Mouse (Mus musculus): ENCODE results near the gene Kndc1.

The Kndc1 gene

DNA sequence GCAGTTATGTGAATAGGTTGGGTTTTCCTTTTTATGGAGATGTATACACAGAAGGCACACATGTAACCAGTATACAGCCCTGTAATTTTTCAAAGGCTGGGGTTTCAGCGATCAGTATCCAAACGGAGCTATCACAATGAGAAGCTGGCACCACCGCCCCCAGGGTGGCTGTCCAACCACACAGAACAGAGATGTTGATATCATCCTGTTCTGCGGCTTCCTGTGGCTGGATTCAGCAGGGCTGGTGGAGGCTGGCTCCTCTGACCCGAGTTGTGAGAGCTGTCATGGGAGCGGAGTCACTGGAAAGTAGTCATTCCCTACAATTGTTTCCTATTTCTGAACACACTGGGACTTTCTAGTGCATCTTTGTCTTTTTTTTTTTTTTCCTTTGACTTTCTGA is 10.8 kb downstream of the Kndc1 start:
- no peak for DNase-seq (ENCODE audit: low read depth, low spot score)

GRCm38 (mm10) chr7:139905661-139906060 is 11.2 kb downstream of the Kndc1 start:
- DNase-seq (ENCODE audit: low read depth, low spot score), result no peak

DNA sequence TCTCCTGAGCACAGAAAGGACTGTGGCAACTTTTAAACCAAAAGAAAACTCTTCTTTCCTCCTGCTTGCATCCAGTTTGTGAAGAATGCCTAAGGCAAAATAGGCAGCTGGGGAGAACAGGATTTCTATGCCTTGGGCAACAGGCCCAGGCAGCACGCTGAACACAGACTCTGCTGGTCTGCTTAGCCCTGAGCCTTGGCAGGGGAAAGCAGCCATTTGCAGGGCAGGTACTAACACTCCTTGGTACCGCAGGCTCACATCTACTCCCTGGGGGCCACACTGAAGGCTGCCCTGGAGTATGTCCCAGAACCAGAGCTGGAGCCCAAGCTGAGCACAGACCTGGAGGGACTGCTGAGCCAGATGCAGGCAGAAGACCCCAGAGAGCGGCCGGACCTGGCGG is 13.7 kb downstream of the Kndc1 start:
- no peak for DNase-seq (ENCODE audit: low read depth, low spot score)

DNA sequence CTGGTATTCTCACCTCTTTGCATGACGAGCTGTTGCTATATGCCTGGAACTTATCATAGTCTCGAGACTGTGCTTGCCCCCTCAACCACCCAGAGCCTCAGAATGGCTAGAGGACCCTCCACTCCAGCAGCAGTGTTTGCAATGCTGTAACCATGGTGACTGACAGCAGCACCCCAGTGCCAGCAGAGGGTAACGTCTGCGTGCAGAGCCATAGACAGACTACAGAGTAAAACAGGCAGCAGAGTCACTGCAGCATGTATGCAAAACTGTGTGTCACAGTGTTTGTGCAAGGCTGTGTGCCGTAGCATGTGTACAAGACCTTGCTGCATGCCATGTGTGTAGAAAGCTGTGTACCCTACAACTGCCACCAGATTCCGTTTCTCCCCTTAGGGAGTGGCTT is 15.0 kb downstream of the Kndc1 start:
- DNase-seq (ENCODE audit: low read depth, low spot score), result no peak

DNA sequence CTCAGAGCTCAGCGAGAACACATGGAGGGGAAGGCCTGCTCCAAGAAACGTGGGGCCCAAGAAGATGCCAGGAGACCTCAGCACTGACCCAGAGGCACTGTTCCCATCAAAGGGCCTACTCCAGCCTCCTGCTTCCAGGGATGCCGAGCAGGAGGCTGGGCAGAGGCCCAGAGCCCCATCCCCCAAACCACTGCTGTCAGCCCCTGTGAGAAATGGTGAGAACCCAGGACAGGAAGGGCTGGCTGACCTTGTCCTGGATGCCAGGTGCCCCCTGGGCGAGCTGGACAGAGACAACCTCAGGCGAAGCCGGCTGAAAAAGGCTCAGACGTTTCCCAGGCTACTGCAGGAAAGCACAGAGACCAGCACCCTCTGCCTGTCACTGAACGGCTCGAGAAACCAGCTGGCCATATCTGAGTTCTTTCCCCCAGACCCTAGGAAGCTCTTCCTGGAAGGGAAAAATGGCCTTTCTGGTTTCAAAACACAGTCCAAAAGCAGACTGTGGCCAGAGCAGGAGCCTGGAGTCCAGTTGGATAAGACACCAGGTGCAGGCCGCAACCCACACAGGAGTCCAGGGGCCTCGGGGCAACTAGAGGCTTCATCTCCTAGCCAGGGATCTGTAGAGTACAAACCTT is 15.8 kb downstream of the Kndc1 start:
- no peak for DNase-seq (ENCODE audit: low read depth, low spot score)

DNA sequence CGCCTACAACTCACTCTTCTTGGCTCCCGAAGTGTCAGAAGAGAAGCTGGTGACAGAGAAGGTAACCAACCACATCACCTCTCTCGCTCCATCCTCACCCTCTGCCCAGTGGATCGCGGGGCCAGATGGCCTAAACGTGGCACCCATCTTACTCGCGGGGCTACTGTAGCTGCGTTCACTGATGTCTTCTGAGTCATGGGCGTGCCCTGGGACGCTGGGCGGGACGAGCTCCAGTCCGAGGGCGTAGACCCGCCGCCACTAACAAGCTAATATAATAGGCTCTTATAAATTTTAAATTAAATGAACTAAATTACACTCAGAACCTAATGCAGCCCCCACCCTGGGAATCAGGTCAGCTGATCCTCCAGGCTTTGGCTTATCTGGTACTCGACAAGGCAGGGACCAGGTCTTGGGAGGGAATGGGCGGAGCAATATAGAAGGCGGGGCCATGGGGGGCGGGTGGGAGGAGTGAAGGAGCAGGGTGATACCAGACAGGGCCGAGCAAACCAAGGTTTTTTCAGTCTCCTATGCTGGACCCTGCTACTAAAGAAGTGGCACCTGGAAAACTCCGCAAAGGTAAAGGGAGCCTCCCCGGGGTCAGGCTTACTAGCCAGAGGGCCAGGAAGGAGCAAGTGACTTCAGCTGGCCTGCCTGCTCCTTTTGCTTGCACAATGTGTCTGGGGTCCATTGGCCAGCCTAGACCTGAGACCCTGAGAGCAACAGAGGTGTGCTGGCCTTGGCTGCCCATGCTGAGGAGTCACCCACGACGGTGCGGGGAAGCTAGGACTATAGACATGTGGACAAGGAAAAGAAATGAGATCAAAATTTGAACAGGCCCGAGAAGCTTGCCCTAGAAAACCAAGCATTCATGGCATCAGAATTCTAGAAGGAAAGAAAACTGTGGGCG is 19.9 kb downstream of the Kndc1 start:
- DNase-seq (ENCODE audit: low read depth, low spot score), result no peak

GRCm38 (mm10) chr7:139915646-139916257 is 21.3 kb downstream of the Kndc1 start:
- DNase-seq (ENCODE audit: low read depth, low spot score), result no peak

GRCm38 (mm10) chr7:139916345-139916744 is 21.8 kb downstream of the Kndc1 start:
- no peak for DNase-seq (ENCODE audit: low read depth, low spot score)

GRCm38 (mm10) chr7:139918262-139918661 is 23.8 kb downstream of the Kndc1 start:
- no peak for DNase-seq (ENCODE audit: low read depth, low spot score)

- DNase-seq (ENCODE audit: low read depth, low spot score), result no peak
Measured at GRCm38 (mm10) chr7:139930732-139931131, 36.2 kb downstream of the Kndc1 start.

DNA sequence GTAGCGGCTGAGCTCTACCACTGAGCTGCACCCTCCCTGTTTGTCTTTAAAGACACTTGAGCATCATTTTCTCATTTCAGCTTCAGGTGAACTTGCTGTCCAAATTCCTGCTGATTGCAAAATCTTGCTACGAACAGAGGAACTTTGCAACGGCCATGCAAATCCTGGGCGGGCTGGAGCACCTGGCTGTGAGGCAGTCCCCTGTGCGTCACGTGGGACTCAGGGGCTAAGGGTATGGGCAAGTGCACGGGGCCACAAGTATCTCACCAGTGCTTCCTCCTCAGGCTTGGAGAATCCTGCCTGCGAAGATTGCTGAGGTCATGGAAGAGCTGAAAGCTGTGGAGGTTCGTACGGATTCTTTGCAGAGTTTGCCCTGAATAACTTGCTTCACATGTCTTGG is 42.2 kb downstream of the Kndc1 start:
- no peak for DNase-seq (ENCODE audit: low read depth, low spot score)

- DNase-seq (ENCODE audit: low read depth, low spot score), result no peak
Measured at GRCm38 (mm10) chr7:139937138-139937537, 42.6 kb downstream of the Kndc1 start.

DNA sequence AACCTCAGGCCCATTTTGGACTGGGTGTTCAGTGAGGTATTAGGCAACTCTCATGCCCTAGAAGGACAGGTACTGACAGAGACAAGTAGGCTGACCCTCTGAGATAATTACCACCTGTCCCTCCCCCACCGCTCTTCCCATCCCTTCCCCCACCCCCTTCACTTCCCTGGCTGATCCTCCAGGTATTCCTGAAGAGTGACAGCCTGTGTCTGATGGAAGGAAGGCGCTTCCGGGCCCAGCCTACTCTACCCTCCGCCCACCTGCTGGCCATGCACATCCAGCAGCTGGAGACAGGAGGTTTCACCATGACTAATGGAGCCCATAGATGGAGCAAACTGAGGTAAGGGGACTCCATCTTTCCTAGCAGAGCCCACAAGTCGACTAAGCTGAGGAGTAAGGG is 43.3 kb downstream of the Kndc1 start:
- DNase-seq (ENCODE audit: low read depth, low spot score), result no peak

DNA sequence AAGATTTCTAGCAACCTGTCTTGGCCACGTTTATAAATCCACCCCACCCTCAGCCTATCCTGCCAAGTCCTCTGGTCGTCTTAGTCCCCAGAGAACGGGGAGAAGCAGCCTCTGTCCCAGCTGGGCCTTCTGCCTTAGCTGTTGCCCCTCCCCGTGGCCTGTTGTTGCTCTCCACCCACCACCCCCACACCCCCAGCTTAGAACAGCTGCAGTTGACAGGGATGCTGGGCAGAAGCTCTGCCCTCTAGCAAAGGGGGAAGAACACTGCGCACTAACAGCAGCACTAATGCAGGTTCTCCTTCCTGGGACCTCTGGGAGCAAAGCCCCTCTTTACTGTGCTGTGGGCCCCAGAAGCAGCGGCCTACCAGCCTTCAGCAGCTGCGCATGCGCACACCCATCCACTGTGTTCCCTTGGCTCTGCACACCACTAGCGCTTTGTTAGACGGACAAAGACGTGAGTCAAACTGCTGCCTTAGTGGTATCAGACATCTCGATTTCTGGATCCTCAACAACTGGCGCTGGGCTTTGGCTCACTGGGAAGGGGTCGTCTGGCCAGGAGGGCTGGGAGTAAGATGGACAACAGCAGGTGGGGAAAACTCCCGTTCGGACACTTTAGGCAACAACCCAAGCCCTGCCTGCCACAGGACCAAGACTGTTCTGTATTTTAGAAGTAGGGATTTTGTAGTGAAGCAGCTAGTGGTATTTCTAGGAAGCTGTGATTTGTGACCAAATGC is 46.1 kb downstream of the Kndc1 start:
- no peak for DNase-seq (ENCODE audit: low read depth, low spot score)

- no peak for DNase-seq (ENCODE audit: low read depth, low spot score)
Measured at GRCm38 (mm10) chr7:139943674-139944281, 49.3 kb downstream of the Kndc1 start, which contains the start of gene Utf1. Gene Utf1 (plus strand): TSS chr7:139943789.

GRCm38 (mm10) chr7:139944291-139945240 is 50.1 kb downstream of the Kndc1 start:
- DNase-seq (ENCODE audit: low read depth, low spot score), result no peak

DNA sequence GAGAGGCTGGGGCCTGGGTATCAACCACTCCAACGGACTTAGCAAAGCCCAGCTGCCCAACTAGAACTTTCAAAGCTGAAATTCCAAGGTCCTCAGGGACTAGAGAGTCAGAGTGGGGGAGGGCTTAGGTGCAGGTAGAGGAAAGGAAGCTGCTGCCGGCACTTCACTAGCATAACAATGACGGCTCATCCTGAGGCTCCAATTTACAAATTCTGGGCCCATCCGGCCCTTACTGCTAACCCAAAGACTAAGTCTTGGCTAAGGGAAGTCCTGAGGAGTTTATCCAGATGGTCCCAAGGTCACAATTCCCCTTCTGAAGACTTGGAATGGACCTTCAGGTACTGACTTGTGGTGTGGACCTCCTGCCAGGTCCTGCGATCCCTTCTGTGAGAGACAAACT is 51.0 kb downstream of the Kndc1 start:
- no peak for DNase-seq (ENCODE audit: low read depth, low spot score)

- DNase-seq (ENCODE audit: low read depth, low spot score), result no peak
Measured at GRCm38 (mm10) chr7:139946032-139946431, 51.5 kb downstream of the Kndc1 start.

GRCm38 (mm10) chr7:139949893-139950282 is 55.4 kb downstream of the Kndc1 start:
- DNase-seq (ENCODE audit: low read depth, low spot score), result no peak

GRCm38 (mm10) chr7:139950283-139950971 is 55.9 kb downstream of the Kndc1 start:
- no peak for DNase-seq (ENCODE audit: low read depth, low spot score)
